14 mouse cellular contexts compared by ENCODE assay signal in the genomic region with DNA sequence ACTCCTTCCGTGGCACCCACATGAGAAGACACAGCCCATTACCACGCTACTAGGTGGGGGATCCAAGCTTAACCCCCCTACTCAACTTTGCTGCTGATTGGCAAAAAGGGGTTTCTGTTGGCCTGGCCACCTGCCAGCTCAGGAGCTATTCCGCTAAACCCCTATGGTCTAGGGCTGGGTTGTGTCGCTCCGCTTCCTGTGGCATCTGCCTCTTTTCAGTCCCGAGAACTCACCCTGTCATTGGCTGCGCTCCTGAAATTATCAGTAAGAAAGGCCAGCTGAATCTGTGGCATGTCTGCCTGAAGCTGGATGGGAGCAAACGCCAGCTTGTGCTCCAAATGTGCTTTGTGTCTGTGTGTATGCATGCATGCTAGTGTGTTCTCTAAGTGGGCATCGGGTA. TPM values are rescaled to one million over a fixed set of nuclear protein-coding genes. Genes with fewer than 3 reads are reported as not detected.
DNase-seq lines count a peak whose midpoint lies in the region; ATAC-seq and TF ChIP-seq lines count a peak whose summit lies in the region.
"Had no signal": no experiment of that assay in that cellular context is flagged by ENCODE, and none has a peak within 500 bp of the region (broad histone marks: within the 10 kb centered on the region; RNA-seq: fewer than 3 reads in every experiment).

No protein-coding gene starts in this region.

- H3K4me1 ChIP-seq in hindbrain, embryonic 10.5 days (replicated peaks), result peaks cover 75% of the 10 kb centered on the region
- peaks cover 16% of the 10 kb centered on the region for H3K4me1 ChIP-seq in hindbrain, embryonic 11.5 days (replicated peaks; ENCODE audit: control insufficient read depth, insufficient read depth, low read length)
- H3K4me1 ChIP-seq in E14TG2a.4 (replicated peaks; ENCODE audit: low read depth, low read length), result peaks cover 87% of the 10 kb centered on the region
- peaks cover 11 to 39% of the 10 kb centered on the region in 2 experiments for H3K4me1 ChIP-seq in MEL (ENCODE audit: control insufficient read depth in 1 of 2, insufficient read depth in 2 of 2, low read length in 2 of 2)
- peaks cover 53% of the 10 kb centered on the region for H3K4me1 ChIP-seq in hindbrain, embryonic 16.5 days (ENCODE audit: control insufficient read depth, insufficient read depth, low read depth, low read length)
- H3K4me1 ChIP-seq in intestine, embryonic 15.5 days (replicated peaks), result peaks cover 36% of the 10 kb centered on the region

- no peak for ATAC-seq in hindbrain, embryonic 11.5 days (ENCODE audit: low FRiP score)
- no peak for ATAC-seq in hindbrain, embryonic 16.5 days
- ATAC-seq in intestine, embryonic 15.5 days, result no peak
- ATAC-seq: intestine, postnatal 0 days; liver, embryonic 12.5 days had no signal

- no peak overlapping the region; the same call in 1 of the 2 replicates for H3K9ac ChIP-seq in hindbrain, embryonic 11.5 days (ENCODE audit: low read depth, low read length)
- H3K9ac ChIP-seq in MEL (ENCODE audit: control insufficient read depth, low read depth, low read length, poor library complexity, severe bottlenecking), result peak overlapping the region; percentile 77
- H3K9ac ChIP-seq in hindbrain, embryonic 16.5 days (ENCODE audit: low read depth, low read length), result no peak overlapping the region
- H3K9ac ChIP-seq in intestine, embryonic 15.5 days, result no peak overlapping the region
- H3K9ac ChIP-seq: liver, embryonic 12.5 days had no signal

- TF ChIP-seq POLR2A in MEL (IDR thresholded peaks at IDR 0.05; ENCODE audit: control insufficient read depth in 1 of 2, insufficient read depth in 1 of 2, low read depth in 1 of 2, low read length in 2 of 2, poor library complexity in 1 of 2), result no peak

- no peaks in the 10 kb centered on the region for H3K9me3 ChIP-seq in hindbrain, embryonic 10.5 days
- no peaks in the 10 kb centered on the region for H3K9me3 ChIP-seq in hindbrain, embryonic 11.5 days (ENCODE audit: control insufficient read depth, low read length)
- H3K9me3 ChIP-seq in E14TG2a.4 (ENCODE audit: low read length), result no peaks in the 10 kb centered on the region
- no peaks in the 10 kb centered on the region for H3K9me3 ChIP-seq in MEL (replicated peaks; ENCODE audit: insufficient read depth, low read length)
- no peaks in the 10 kb centered on the region for H3K9me3 ChIP-seq in hindbrain, embryonic 16.5 days (ENCODE audit: control insufficient read depth, low read length)
- no peaks in the 10 kb centered on the region for H3K9me3 ChIP-seq in intestine, embryonic 15.5 days
- H3K9me3 ChIP-seq: embryonic facial prominence, embryonic 13.5 days; liver, embryonic 12.5 days had no signal

- no peak overlapping the region for H3K4me2 ChIP-seq in hindbrain, embryonic 11.5 days (replicated peaks; ENCODE audit: low read depth, low read length)
- H3K4me2 ChIP-seq in hindbrain, embryonic 16.5 days (ENCODE audit: low read length), result no peak overlapping the region
- no peak overlapping the region for H3K4me2 ChIP-seq in intestine, embryonic 15.5 days (replicated peaks)
- H3K4me2 ChIP-seq: embryonic facial prominence, embryonic 13.5 days; liver, embryonic 12.5 days had no signal

- peak overlapping the region; percentile 41; the same call in 1 of the 2 replicates for H3K27ac ChIP-seq in hindbrain, embryonic 10.5 days
- H3K27ac ChIP-seq in hindbrain, embryonic 11.5 days (ENCODE audit: low read depth, low read length), result no peak overlapping the region
- H3K27ac ChIP-seq in MEL (ENCODE audit: control insufficient read depth, low read depth, low read length), result peak overlapping the region; percentile 96
- H3K27ac ChIP-seq in hindbrain, embryonic 16.5 days (ENCODE audit: low read depth, low read length), result peak overlapping the region; percentile 88; the same call in 1 of the 2 replicates
- H3K27ac ChIP-seq in intestine, embryonic 15.5 days, result no peak overlapping the region
- H3K27ac ChIP-seq: embryonic facial prominence, embryonic 13.5 days; liver, embryonic 12.5 days; macrophage had no signal

- H3K36me3 ChIP-seq in hindbrain, embryonic 10.5 days, result no peaks in the 10 kb centered on the region
- H3K36me3 ChIP-seq in hindbrain, embryonic 11.5 days (ENCODE audit: control insufficient read depth, insufficient read depth, low read length), result no peaks in the 10 kb centered on the region
- no peaks in the 10 kb centered on the region for H3K36me3 ChIP-seq in E14TG2a.4 (ENCODE audit: insufficient read depth, low read length)
- H3K36me3 ChIP-seq in MEL (ENCODE audit: control insufficient read depth in 1 of 2, insufficient read depth in 2 of 2, low read length in 2 of 2), result peaks cover 0 to 19% of the 10 kb centered on the region in 2 experiments; a peak in 2 of 4 replicates
- H3K36me3 ChIP-seq in hindbrain, embryonic 16.5 days (ENCODE audit: control insufficient read depth, insufficient read depth, low read length), result no peaks in the 10 kb centered on the region
- no peaks in the 10 kb centered on the region for H3K36me3 ChIP-seq in intestine, embryonic 15.5 days
- H3K36me3 ChIP-seq: embryonic facial prominence, embryonic 13.5 days; liver, embryonic 12.5 days had no signal

- peaks cover 70% of the 10 kb centered on the region for H3K27me3 ChIP-seq in hindbrain, embryonic 10.5 days (ENCODE audit: insufficient read depth, poor library complexity, severe bottlenecking)
- peaks cover 4% of the 10 kb centered on the region; the same call in 1 of the 2 replicates for H3K27me3 ChIP-seq in hindbrain, embryonic 11.5 days (ENCODE audit: control insufficient read depth, insufficient read depth, low read length)
- H3K27me3 ChIP-seq in E14TG2a.4 (ENCODE audit: insufficient read depth, low read length), result peaks cover 52% of the 10 kb centered on the region
- no peaks in the 10 kb centered on the region for H3K27me3 ChIP-seq in MEL (ENCODE audit: control insufficient read depth in 1 of 2, insufficient read depth in 2 of 2, low read length in 2 of 2)
- no peaks in the 10 kb centered on the region for H3K27me3 ChIP-seq in hindbrain, embryonic 16.5 days (replicated peaks; ENCODE audit: control insufficient read depth, insufficient read depth, low read length)
- H3K27me3 ChIP-seq in intestine, embryonic 15.5 days (replicated peaks), result peaks cover 6% of the 10 kb centered on the region; the same call in 1 of the 2 replicates

- WGBS in hindbrain, embryonic 10.5 days, result 83% methylated on average over 9 of the region's 9 CpGs
- WGBS in hindbrain, embryonic 11.5 days, result 86% methylated on average over 9 of the region's 9 CpGs
- 41% methylated on average over 9 of the region's 9 CpGs for WGBS in hindbrain, embryonic 16.5 days
- 58% methylated on average over 9 of the region's 9 CpGs for WGBS in intestine, embryonic 15.5 days

- no peak for TF ChIP-seq RAD21 in MEL (IDR thresholded peaks at IDR 0.05; ENCODE audit: low read depth, low read length)

- DNase-seq in hindbrain, embryonic 10.5 days (ENCODE audit: low spot score), result no peak
- DNase-seq in hindbrain, embryonic 11.5 days (ENCODE audit: low spot score), result no peak
- DNase-seq in MEL (ENCODE audit: low read depth, low spot score), result peak; percentile 35
- no peak for DNase-seq in spleen, postnatal 14 days (ENCODE audit: low spot score in 2 of 2)
- DNase-seq in kidney, postnatal 25 days, result no peak
- DNase-seq: thymus, adult 18-20 months had no signal

- no peak for TF ChIP-seq CTCF in E14TG2a.4 (conservative IDR thresholded peaks at IDR 0.05; ENCODE audit: low read length)
- TF ChIP-seq CTCF in MEL (IDR thresholded peaks at IDR 0.05 in 2 of 3, conservative IDR thresholded peaks at IDR 0.05 in 1 of 3; ENCODE audit: control insufficient read depth in 1 of 3, insufficient read depth in 1 of 3, low read depth in 2 of 3, low read length in 3 of 3, poor library complexity in 1 of 3, severe bottlenecking in 1 of 3), result no peak

- H3K79me2 ChIP-seq in MEL (ENCODE audit: control insufficient read depth, insufficient read depth, low read length, poor library complexity), result no peaks in the 10 kb centered on the region; the same call in 1 of the 2 replicates

- no peak for TF ChIP-seq EP300 in MEL (IDR thresholded peaks at IDR 0.05; ENCODE audit: low read depth in 1 of 2, low read length in 2 of 2)

- no peak overlapping the region for H3K4me3 ChIP-seq in hindbrain, embryonic 10.5 days
- no peak overlapping the region for H3K4me3 ChIP-seq in hindbrain, embryonic 11.5 days (ENCODE audit: low read depth, low read length)
- H3K4me3 ChIP-seq in E14TG2a.4 (replicated peaks; ENCODE audit: low read length) (peak overlapping the region; percentile 69), MEL (ENCODE audit: control insufficient read depth in 1 of 2, insufficient read depth in 1 of 2, low read depth in 2 of 2, low read length in 2 of 2) (no peak overlapping the region)
- no peak overlapping the region for H3K4me3 ChIP-seq in hindbrain, embryonic 16.5 days (ENCODE audit: low read length)
- no peak overlapping the region for H3K4me3 ChIP-seq in intestine, embryonic 15.5 days (replicated peaks)
- H3K4me3 ChIP-seq: embryonic facial prominence, embryonic 13.5 days; liver, embryonic 12.5 days had no signal

RNA-seq across cellular contexts. Expression of gene Cygb, which starts 6.1 kb away (rescaled TPM):
- 3.5 and 3.8 TPM in 2 replicates for polyA plus RNA-seq in hindbrain, embryonic 10.5 days (2016; fragmentation: Nextera tagmentation; extraction: Ambion mirVana)
- 2.4 and 2.8 TPM in 2 replicates for polyA plus RNA-seq in hindbrain, embryonic 11.5 days (2014; fragmentation: Nextera tagmentation; extraction: Ambion mirVana)
- total RNA-seq in MEL (2012; rRNA removed), result 2.1 and 2.2 TPM in 2 replicates
- 1 to 10 TPM in 1 of 2 experiments, not detected in 1; 8.7 TPM for polyA plus RNA-seq in MEL (2012; ENCODE audit: insufficient read depth in 1 of 2, insufficient read length in 2 of 2, low read depth in 1 of 2, low replicate concordance in 2 of 2, missing spikeins in 1 of 2)
- polyA plus RNA-seq in hindbrain, embryonic 16.5 days (2015; fragmentation: Nextera tagmentation; extraction: Ambion mirVana), result 34.4 and 37.4 TPM in 2 replicates
- 12.5 and 12.9 TPM in 2 replicates for polyA plus RNA-seq in intestine, embryonic 15.5 days (2015; fragmentation: Nextera tagmentation; extraction: Ambion mirVana)
- polyA plus RNA-seq: macrophage had no signal

RNA-seq across cellular contexts. Expression of gene Prcd, which starts 6.8 kb away (rescaled TPM):
- polyA plus RNA-seq in hindbrain, embryonic 10.5 days (2016; fragmentation: Nextera tagmentation; extraction: Ambion mirVana), result 0.47 and 1.2 TPM in 2 replicates
- 0.32 and 0.43 TPM in 2 replicates for polyA plus RNA-seq in hindbrain, embryonic 11.5 days (2014; fragmentation: Nextera tagmentation; extraction: Ambion mirVana)
- total RNA-seq in MEL (2012; rRNA removed), result 50.0 and 72.2 TPM in 2 replicates
- 10 to 100 TPM in 1 of 2 experiments, not detected in 1; 44.4 TPM for polyA plus RNA-seq in MEL (2012; ENCODE audit: insufficient read depth in 1 of 2, insufficient read length in 2 of 2, low read depth in 1 of 2, low replicate concordance in 2 of 2, missing spikeins in 1 of 2)
- polyA plus RNA-seq in hindbrain, embryonic 16.5 days (2015; fragmentation: Nextera tagmentation; extraction: Ambion mirVana), result 3.1 and 4.2 TPM in 2 replicates
- 1.0 and 1.3 TPM in 2 replicates for polyA plus RNA-seq in intestine, embryonic 15.5 days (2015; fragmentation: Nextera tagmentation; extraction: Ambion mirVana)
- total RNA-seq: neutrophil, adult 5-6 weeks had no signal
- polyA plus RNA-seq: macrophage had no signal

RNA-seq across cellular contexts. Expression of gene Rhbdf2, which starts 33.4 kb away (rescaled TPM):
- 3.8 and 6.6 TPM in 2 replicates for polyA plus RNA-seq in hindbrain, embryonic 10.5 days (2016; fragmentation: Nextera tagmentation; extraction: Ambion mirVana)
- 2.1 and 2.7 TPM in 2 replicates for polyA plus RNA-seq in hindbrain, embryonic 11.5 days (2014; fragmentation: Nextera tagmentation; extraction: Ambion mirVana)
- 6.4 and 7.7 TPM in 2 replicates for total RNA-seq in MEL (2012; rRNA removed)
- 10 to 100 TPM in 1 of 2 experiments, not detected in 1; 13.7 TPM for polyA plus RNA-seq in MEL (2012; ENCODE audit: insufficient read depth in 1 of 2, insufficient read length in 2 of 2, low read depth in 1 of 2, low replicate concordance in 2 of 2, missing spikeins in 1 of 2)
- polyA plus RNA-seq in hindbrain, embryonic 16.5 days (2015; fragmentation: Nextera tagmentation; extraction: Ambion mirVana), result 1.7 and 2.1 TPM in 2 replicates
- 8.4 and 8.9 TPM in 2 replicates for polyA plus RNA-seq in intestine, embryonic 15.5 days (2015; fragmentation: Nextera tagmentation; extraction: Ambion mirVana)

Comparison
In these comparisons a context has a peak if more than half of its experiments do, and no peak if none do; other contexts are left out.
1. H3K27ac ChIP-seq: peak in hindbrain, embryonic 10.5 days (single experiment), MEL (single experiment) and hindbrain, embryonic 16.5 days (single experiment); none in hindbrain, embryonic 11.5 days (single experiment) and intestine, embryonic 15.5 days (single experiment).